Mouse (Mus musculus) lung, postnatal 0 days (tissue): ENCODE results near the gene Syt6. TPM values are rescaled to one million over a fixed set of nuclear protein-coding genes. Genes with fewer than 3 reads are reported as not detected.

Experiments used
- ATAC-seq: fragments of 200-750 bp; cut with Nextera tagmentation; 2 replicates; pipeline ENCODE4 v1.8.0; 2017; ENCODE audit warnings: moderate library complexity
- DNase-seq: peaks from one replicate; pipeline ENCODE4 v3.0.0-alpha.2; 2016; ENCODE audit warnings: low spot score
- H3K27ac ChIP-seq: fragments of 300-500 bp; sonication (generic); 2 replicates; pipeline ENCODE4 v1.5.1; 2014; ENCODE audit warnings: antibody characterized with exemption, mild to moderate bottlenecking, low read length, mixed read lengths
- H3K27me3 ChIP-seq: fragments of 300-500 bp; sonication (generic); replicated peaks from 2 replicates; pipeline ENCODE4 v1.6.1; 2014; ENCODE audit warnings: low read length, mixed read lengths; ENCODE audit not compliant: insufficient read depth
- H3K36me3 ChIP-seq: fragments of 300-500 bp; sonication (generic); 2 replicates; pipeline ENCODE4 v1.6.1; 2014; ENCODE audit warnings: low read length, mixed read lengths; ENCODE audit not compliant: insufficient read depth
- H3K4me1 ChIP-seq: fragments of 300-500 bp; sonication (generic); 2 replicates; pipeline ENCODE4 v1.6.1; 2014; ENCODE audit warnings: antibody characterized with exemption, low read depth, low read length, mixed read lengths; ENCODE audit not compliant: insufficient read depth
- H3K4me2 ChIP-seq: fragments of 300-500 bp; sonication (generic); replicated peaks from 2 replicates; pipeline ENCODE4 v1.6.1; 2014; ENCODE audit warnings: low read depth, mild to moderate bottlenecking, low read length, moderate library complexity, mixed read lengths
- H3K4me3 ChIP-seq: fragments of 300-500 bp; sonication (generic); 2 replicates; pipeline ENCODE4 v1.5.1; 2014; ENCODE audit warnings: low read depth, low read length
- H3K9ac ChIP-seq: fragments of 300-500 bp; sonication (generic); replicated peaks from 2 replicates; pipeline ENCODE4 v1.6.1; 2014; ENCODE audit warnings: low read depth, mild to moderate bottlenecking
- H3K9me3 ChIP-seq: fragments of 300-500 bp; sonication (generic); 2 replicates; pipeline ENCODE4 v1.6.1; 2016; ENCODE audit warnings: low read length, mixed read lengths
- CTCF ChIP-seq: IDR thresholded peaks from 2 replicates; pipeline ENCODE4 v1.5.1; 2016; ENCODE audit warnings: antibody characterized with exemption, mild to moderate bottlenecking
- EP300 ChIP-seq: IDR thresholded peaks from 2 replicates; pipeline ENCODE4 v1.6.1; 2016; ENCODE audit warnings: antibody characterized with exemption, mild to moderate bottlenecking, control low read depth
- WGBS: fragments of 180-500 bp; shearing (Covaris S2); extraction: QIAGEN DNeasy Blood & Tissue Kit; methylation state at CpG from one replicate; pipeline ENCODE4 v1.1.7; 2014; 5-methylcytosine and 5-hydroxymethylcytosine counted together
- microRNA-seq: library from miRNA; unstranded; fragments of <30 nt; microRNA quantifications from one replicate; pipeline ENCODE4, GENCODE M21; 2016
- polyA plus RNA-seq: library from polyadenylated mRNA; unstranded; fragments of >200 nt; fragmentation: Nextera tagmentation; extraction: Ambion mirVana; gene quantifications from 2 replicates; pipeline ENCODE4 v1.2.1, GENCODE M21; 2015

Gene Syt6
- polyA plus RNA-seq, 1 experiment from 2014 or later, result 2.3 TPM

DNA sequence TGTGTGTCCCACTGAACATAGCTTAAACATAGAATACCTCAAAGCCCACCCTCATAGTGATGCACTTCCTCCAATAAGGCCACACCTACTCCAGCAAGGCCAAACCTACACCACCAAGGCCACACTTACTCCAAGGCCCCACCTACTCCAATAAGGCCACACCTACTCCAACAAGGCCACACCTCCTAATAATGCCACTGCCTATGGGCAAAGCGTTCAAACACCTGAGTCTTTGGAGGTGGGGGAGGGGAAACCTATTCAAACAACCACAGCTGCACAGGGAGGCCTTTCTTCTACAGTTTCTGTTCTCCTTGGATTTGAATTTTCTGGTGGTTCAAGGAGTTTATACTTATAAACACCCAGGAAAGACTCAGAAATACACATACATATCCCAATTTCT lies 114.0 kb downstream of the Syt6 start:
- Histone ChIP-seq H3K9me3 (no peaks in the 10 kb centered on the region), H3K4me1 (no peaks in the 10 kb centered on the region), H3K4me3 (no peak overlapping the region), H3K9ac (no peak overlapping the region), H3K36me3 (no peaks in the 10 kb centered on the region), H3K27me3 (no peaks in the 10 kb centered on the region), H3K4me2 (no peak overlapping the region), H3K27ac (no peak overlapping the region)
- WGBS, result 44% methylated on average over 1 of the region's 1 CpGs
- ATAC-seq, result no peak
- TF ChIP-seq EP300 (no peak), CTCF (no peak)
- no peak for DNase-seq

DNA sequence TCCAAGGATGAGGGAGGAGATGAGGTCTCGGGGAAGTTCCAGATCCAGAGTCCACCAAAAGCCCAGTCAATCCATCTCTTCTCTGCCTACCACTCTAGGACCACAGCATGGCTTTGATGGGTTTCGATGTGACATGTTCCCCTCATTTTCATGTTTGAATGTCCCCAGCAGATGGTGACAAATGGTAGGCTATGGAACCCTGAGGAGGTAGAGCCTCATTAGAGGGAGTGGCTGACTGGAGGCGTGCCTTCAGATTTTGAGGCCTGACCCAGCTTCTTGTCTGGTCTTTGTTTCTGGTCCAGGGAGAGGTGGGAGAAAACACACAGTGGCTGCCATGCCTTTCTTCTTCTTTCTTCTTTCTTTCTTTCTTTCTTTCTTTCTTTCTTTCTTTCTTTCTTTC lies 115.5 kb downstream of the Syt6 start:
- peak; percentile 63 for TF ChIP-seq CTCF
- TF ChIP-seq EP300, result no peak
- H3K27me3 ChIP-seq, result no peaks in the 10 kb centered on the region
- ATAC-seq (peak; percentile 57; the same call in 1 of the 2 replicates), DNase-seq (peak; percentile 74)
- H3K4me2 ChIP-seq, result no peak overlapping the region
- 69% methylated on average over 3 of the region's 3 CpGs for WGBS
- no peaks in the 10 kb centered on the region for H3K4me1 ChIP-seq
- H3K9me3 ChIP-seq, result no peaks in the 10 kb centered on the region
- no peak overlapping the region for H3K9ac ChIP-seq
- no peak overlapping the region for H3K27ac ChIP-seq
- no peak overlapping the region for H3K4me3 ChIP-seq
- no peaks in the 10 kb centered on the region for H3K36me3 ChIP-seq

Small RNA genes within 50 kb of the gene (microRNA-seq; reads per million reads assigned to microRNA genes)
- not detected for gene Gm25325

Other genes with a start within 250 kb of the Syt6 start
- 0.15 and 0.35 TPM in 2 replicates for gene Atg4a-ps, start 70.8 kb downstream of the Syt6 start, polyA plus RNA-seq
- 98.3 and 105 TPM in 2 replicates for gene Olfml3, start 162.8 kb downstream of the Syt6 start, polyA plus RNA-seq
- gene Gm10964, start 164.1 kb downstream of the Syt6 start, polyA plus RNA-seq, result not detected in 2 replicates
- gene Hipk1, start 216.3 kb downstream of the Syt6 start, polyA plus RNA-seq, result 13.8 and 14.1 TPM in 2 replicates
- 15.6 and 18.0 TPM in 2 replicates for gene Dclre1b, start 234.2 kb downstream of the Syt6 start, polyA plus RNA-seq
- gene Ap4b1, start 234.3 kb downstream of the Syt6 start, polyA plus RNA-seq, result 15.1 and 16.3 TPM in 2 replicates
- 0.31 TPM in 1 of 2 replicates, not detected in the other for gene Gm43064, start 234.3 kb downstream of the Syt6 start, polyA plus RNA-seq